Mouse (Mus musculus) spleen, adult 12 weeks (tissue): ENCODE results near the gene 1700023F06Rik.

Experiments
- DNase-seq: peaks from one replicate; pipeline ENCODE4 v3.0.0; 2022; ENCODE audit warnings: low spot score

The 1700023F06Rik gene

GRCm38 (mm10) chr11:103208458-103208857 lies at the start of gene 1700023F06Rik:
Gene 1700023F06Rik, minus strand, starts transcription at chr11:103208558.
- DNase-seq, result no peak

GRCm38 (mm10) chr11:103257938-103258481 lies 49.7 kb upstream of the 1700023F06Rik start:
- no peak for DNase-seq

GRCm38 (mm10) chr11:103253605-103254004 lies 45.2 kb upstream of the 1700023F06Rik start:
- DNase-seq, result no peak

GRCm38 (mm10) chr11:103252380-103252779 lies 44.0 kb upstream of the 1700023F06Rik start:
- DNase-seq, result no peak

- DNase-seq, result no peak
Measured at GRCm38 (mm10) chr11:103250324-103250723, 42.0 kb upstream of the 1700023F06Rik start.

DNA sequence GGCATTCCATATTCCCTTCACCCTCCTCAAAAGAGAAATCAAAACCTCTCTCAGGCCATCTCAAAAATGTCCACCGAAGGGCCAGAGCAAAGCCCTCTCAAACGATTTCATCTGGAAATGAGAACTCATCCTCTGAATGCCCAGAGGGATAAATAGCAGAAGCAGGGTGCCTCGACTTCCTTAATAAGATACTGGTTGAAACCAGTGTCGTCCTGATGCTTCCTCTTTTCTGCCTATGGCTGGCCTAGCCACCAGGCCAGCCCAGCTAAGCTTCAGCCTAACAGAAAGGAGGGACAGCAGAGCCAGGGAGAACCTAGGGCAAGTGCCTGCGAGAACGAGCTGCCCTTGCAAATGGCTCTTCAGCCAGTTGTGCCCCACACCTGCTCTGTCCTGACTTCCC lies 41.2 kb upstream of the 1700023F06Rik start:
- no peak for DNase-seq

DNA sequence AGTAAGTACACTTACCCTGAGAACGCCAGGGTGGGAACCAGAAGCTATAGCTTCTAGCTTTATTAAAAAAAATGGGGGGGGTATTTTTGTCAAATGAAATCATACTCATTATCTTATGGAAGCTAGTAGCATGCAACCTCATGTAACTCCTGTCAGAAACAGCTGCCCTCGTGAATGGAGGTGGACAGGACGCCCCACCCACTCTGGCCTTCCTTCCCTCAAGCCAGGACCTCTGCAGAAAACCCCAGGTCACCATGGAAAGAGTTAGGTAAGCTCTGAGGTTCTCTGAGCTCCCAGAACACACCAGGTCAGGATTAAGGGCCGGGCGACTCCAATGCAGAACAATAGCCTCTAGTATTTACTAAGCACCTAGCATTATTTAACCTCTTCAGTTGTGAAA lies 40.5 kb upstream of the 1700023F06Rik start:
- DNase-seq, result no peak

- no peak for DNase-seq
Measured at GRCm38 (mm10) chr11:103247504-103248177, 39.3 kb upstream of the 1700023F06Rik start.

DNA sequence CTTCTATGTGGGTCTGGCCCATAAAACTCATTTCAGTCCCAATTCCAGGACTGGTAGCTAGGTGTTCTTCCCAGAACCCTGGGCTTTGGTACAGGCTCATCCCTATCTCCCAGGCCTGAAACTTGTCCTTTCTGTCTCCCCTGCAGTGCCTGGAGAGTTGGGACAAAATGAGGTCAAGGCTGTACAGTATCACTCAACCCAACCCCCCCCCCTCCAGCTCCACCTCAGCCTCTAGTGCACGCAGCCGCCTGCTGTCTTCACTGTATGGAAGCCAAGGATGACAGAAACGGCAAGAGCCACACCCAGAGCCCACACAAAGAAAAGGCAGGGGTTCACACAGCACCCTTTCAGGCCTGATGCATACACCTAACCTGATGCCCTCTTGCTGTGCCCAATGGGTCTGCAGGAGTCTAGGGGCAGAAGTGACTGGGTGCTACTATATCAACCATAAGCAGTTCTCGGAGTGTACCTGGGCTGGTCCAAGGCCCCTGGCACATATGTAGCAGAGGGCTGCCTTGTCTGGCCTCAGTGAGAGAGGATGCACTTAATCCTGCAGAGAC lies 38.5 kb upstream of the 1700023F06Rik start:
- no peak for DNase-seq

DNA sequence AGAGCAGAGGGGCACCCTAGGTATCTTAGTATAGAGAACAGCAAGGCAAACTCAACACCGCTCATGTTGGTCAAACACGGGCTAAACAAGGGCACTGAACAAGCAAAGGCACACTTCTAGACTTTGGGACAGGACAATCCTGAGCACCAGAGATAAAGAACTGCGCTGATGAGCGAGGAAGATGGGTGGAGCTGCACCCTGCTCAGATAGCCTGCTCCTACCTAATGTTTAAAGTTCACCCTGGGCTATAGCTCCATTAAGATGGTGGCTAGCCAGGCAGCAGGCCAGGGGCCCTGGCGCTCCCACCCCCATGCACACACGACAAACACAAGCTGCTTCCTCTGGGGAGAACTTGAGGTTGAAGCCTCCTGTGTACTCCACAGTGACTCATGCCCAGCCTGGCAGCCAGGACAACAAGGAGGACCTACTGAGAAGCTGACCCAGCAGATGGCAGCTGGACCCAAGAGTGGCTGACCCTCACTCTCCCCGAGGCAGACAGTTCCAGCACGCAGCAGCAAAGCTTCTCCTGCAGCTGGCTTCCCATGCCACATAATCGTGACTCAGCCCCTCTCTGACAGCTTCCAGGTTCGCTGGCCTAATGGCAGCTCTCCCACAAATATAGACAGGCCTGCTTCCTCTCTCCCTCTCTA lies 37.8 kb upstream of the 1700023F06Rik start:
- no peak for DNase-seq

- no peak for DNase-seq
Measured at GRCm38 (mm10) chr11:103244856-103245255, 36.5 kb upstream of the 1700023F06Rik start.

- DNase-seq, result no peak
Measured at GRCm38 (mm10) chr11:103240740-103241139, 32.4 kb upstream of the 1700023F06Rik start.

DNA sequence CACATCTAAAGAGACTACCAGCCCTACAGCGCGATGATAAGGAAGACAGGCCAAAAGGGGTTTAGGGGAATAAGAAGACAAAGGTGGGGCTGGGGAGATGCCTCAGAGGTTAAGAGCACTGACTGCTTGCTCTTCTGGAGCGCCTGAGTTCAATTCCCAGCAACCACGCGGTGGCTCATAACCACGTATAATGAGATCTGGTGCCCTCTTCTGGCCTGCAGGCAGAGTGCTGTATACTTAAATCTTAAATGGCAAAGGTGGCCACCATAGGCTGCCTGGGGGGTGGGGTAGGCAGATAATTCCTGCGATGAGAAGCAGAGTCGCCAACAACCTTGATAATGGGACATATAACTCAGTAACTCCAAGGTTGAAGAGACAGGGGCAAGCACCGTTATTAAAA lies 29.4 kb upstream of the 1700023F06Rik start:
- no peak for DNase-seq

GRCm38 (mm10) chr11:103236903-103237302 lies 28.5 kb upstream of the 1700023F06Rik start:
- no peak for DNase-seq

- DNase-seq, result no peak
Measured at GRCm38 (mm10) chr11:103236431-103236830, 28.1 kb upstream of the 1700023F06Rik start.

DNA sequence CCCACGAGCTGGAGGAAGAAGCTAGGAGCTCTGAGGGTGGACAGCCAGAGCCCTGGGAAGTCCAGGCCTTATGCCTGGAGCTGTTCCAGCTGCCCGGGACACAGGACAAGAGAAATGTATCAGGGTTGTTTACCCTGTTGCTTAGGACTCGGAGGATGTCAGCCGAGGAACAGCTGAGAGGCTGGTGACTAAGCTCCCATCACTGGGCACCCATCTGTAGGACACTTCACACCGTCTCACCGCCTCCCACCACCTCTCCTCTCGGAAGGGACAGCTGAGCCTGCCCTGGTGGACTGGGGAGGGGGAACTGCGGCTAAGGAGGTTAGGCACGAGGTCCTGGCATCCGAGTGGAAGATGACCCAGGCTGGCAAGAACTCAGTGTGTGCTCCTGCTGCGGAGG lies 27.3 kb upstream of the 1700023F06Rik start:
- no peak for DNase-seq

- no peak for DNase-seq
Measured at GRCm38 (mm10) chr11:103234447-103234846, 26.1 kb upstream of the 1700023F06Rik start.

- peak; percentile 43 for DNase-seq
Measured at GRCm38 (mm10) chr11:103232966-103233365, 24.6 kb upstream of the 1700023F06Rik start.

DNA sequence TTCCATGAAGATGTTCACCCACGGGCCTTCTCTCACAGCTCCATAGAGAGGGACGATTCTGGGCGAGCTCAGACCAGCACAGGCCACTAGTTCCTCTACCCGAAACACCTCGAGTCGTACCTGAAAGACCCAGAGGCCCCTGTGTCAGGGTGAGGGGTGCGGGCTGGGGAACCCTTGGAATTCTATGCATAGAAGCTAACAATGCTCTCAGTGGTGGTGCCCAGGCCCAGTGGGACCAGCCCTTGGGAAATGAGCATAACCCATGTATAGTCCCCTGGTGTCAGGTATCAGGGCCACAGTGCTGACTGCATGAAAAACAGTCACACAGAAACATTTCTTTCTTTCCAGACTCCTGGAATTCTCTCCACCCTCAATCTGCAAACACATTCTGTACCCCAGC lies 23.0 kb upstream of the 1700023F06Rik start:
- DNase-seq, result no peak

DNA sequence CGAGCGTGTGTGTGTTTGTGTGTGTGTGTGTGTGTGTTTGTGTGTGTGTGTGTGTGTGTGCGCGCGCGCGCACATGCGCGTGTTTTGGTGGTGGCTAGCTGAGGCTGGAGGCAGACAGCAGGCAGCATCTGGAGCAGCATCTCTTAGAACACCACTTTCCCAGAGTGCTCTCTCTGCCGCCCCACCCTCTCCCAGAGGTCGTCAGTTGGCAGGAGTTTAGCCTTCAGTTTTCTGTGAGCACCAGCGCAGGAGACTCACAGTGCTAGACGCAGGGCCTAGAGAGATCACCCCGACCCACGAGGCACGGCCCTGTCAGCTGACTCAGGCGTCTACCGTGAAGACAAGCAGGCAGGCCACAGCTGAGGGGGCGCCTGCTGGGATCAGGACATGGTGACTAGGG lies 22.3 kb upstream of the 1700023F06Rik start:
- no peak for DNase-seq

DNA sequence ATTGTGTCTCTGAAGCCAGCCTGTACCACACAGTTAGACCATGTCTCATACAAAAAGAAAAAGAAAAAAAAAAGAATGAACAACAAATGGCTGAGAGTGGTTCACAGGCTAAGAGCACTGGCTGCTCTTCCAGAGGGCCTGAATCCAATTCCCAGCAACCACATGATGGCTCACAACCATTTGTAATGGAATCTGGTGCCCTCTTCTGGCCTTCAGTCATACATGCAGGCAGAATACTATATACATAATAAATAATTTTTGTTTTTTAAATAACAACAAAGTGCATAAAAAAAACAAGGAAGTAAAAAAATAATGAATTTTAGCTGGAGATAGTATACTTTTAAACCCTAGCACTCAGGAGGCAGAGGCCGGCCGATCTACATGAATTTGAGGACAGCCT lies 21.2 kb upstream of the 1700023F06Rik start:
- DNase-seq, result no peak

GRCm38 (mm10) chr11:103223951-103224456 lies 15.6 kb upstream of the 1700023F06Rik start:
- no peak for DNase-seq

- no peak for DNase-seq
Measured at GRCm38 (mm10) chr11:103223444-103223843, 15.1 kb upstream of the 1700023F06Rik start.
